Mouse (Mus musculus) right cerebral cortex, postnatal 10 days (tissue): ENCODE data around the gene Kmo.

Experiments
- DNase-seq, 2 experiments: peaks; one replicate each; pipeline ENCODE4 v3.0.0; 2021; ENCODE audit warnings: low spot score in 2 of 2

Kmo gene

GRCm38 (mm10) chr1:175693429-175693960, 73.3 kb downstream of the Kmo start:
- DNase-seq = peak in 1 of 2 experiments; percentile 52

GRCm38 (mm10) chr1:175698293-175698692, 78.1 kb downstream of the Kmo start, which contains the start of gene Wdr64:
Gene Wdr64 (plus strand): TSS chr1:175698593.
- no peak for DNase-seq

- no peak for DNase-seq
Observed at GRCm38 (mm10) chr1:175699375-175699774, 79.2 kb downstream of the Kmo start.

GRCm38 (mm10) chr1:175699796-175700195, 79.6 kb downstream of the Kmo start:
- no peak for DNase-seq

GRCm38 (mm10) chr1:175701145-175701544, 81.0 kb downstream of the Kmo start:
- no peak for DNase-seq

GRCm38 (mm10) chr1:175707599-175707998, 87.4 kb downstream of the Kmo start:
- DNase-seq = no peak

- no peak for DNase-seq
Observed at GRCm38 (mm10) chr1:175708013-175708412, 87.8 kb downstream of the Kmo start.
